ENCODE assay signal across 8 mouse cellular contexts in the genomic region with DNA sequence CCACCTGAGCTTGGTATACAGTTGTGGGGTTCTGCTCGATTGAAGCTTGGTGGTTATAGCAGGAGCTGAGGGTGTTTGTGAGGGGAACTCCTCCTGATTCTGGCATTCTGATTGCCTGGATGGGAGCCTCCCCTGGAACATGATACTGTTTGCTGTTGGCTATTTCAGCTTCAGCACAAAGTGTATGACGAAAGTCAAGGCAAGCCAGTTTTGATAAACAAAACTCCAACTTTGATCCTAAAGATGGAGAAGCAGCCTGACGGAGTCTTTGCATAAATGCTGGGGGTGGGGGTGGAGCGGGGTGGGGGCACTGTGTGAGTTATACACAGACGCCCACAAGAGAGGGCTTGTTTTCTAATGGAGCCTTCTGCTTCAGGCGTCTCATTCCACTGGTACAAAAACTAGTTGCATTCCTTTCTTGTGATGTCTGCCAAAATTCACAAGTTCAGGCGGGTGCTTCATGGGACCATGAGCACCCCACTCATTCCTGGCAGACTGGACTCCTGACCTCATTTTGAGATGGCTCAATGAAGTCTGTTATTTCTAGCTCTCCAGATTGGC. TPM values are rescaled to one million over a fixed set of nuclear protein-coding genes. Genes with fewer than 3 reads are reported as not detected.
DNase-seq lines count a peak whose midpoint lies in the region; ATAC-seq and TF ChIP-seq lines count a peak whose summit lies in the region.

No protein-coding gene starts in this region.

- ATAC-seq in hindbrain, postnatal 0 days, result peak; percentile 43; the same call in 1 of the 2 replicates
- ATAC-seq in heart, embryonic 13.5 days (ENCODE audit: extremely low read depth, insufficient number of reproducible peaks, low FRiP score, low TSS enrichment), result no peak
- ATAC-seq in limb, embryonic 15.5 days (ENCODE audit: insufficient number of reproducible peaks, low FRiP score, low TSS enrichment, low read depth), result peak; percentile 55; the same call in 1 of the 2 replicates

- no peak overlapping the region for H3K9ac ChIP-seq in hindbrain, postnatal 0 days (replicated peaks; ENCODE audit: low read length)
- H3K9ac ChIP-seq in heart, embryonic 13.5 days, result 0 out of 2 replicates have a peak overlapping the region, but pooled peaks have one; percentile 28
- H3K9ac ChIP-seq in limb, embryonic 15.5 days, result no peak overlapping the region

- H3K4me3 ChIP-seq in hindbrain, postnatal 0 days (ENCODE audit: low read length), result no peak overlapping the region
- H3K4me3 ChIP-seq in hindbrain, embryonic 10.5 days, result no peak overlapping the region
- H3K4me3 ChIP-seq in brown adipose tissue, adult 24 weeks (ENCODE audit: insufficient read depth, low read depth, low read length), result no peak overlapping the region
- H3K4me3 ChIP-seq in heart, embryonic 13.5 days, result no peak overlapping the region
- no peak overlapping the region for H3K4me3 ChIP-seq in limb, embryonic 15.5 days

- H3K4me1 ChIP-seq in hindbrain, postnatal 0 days (ENCODE audit: insufficient read depth, low read length), result no peaks in the 10 kb centered on the region
- 0 out of 2 replicates have a peak, but pooled peaks cover 3% of the 10 kb centered on the region for H3K4me1 ChIP-seq in hindbrain, embryonic 10.5 days (replicated peaks)
- H3K4me1 ChIP-seq in brown adipose tissue, adult 24 weeks (ENCODE audit: control insufficient read depth, insufficient read depth, insufficient read length, low read length), result no peaks in the 10 kb centered on the region; the same call in 1 of the 2 replicates
- peaks cover 33% of the 10 kb centered on the region for H3K4me1 ChIP-seq in heart, embryonic 13.5 days
- H3K4me1 ChIP-seq in limb, embryonic 15.5 days, result peaks cover 12% of the 10 kb centered on the region

- H3K27me3 ChIP-seq in hindbrain, postnatal 0 days (ENCODE audit: insufficient read depth, low read length), result no peaks in the 10 kb centered on the region
- no peaks in the 10 kb centered on the region for H3K27me3 ChIP-seq in hindbrain, embryonic 10.5 days (ENCODE audit: insufficient read depth, poor library complexity, severe bottlenecking)
- no peaks in the 10 kb centered on the region for H3K27me3 ChIP-seq in heart, embryonic 13.5 days (replicated peaks)
- H3K27me3 ChIP-seq in limb, embryonic 15.5 days, result no peaks in the 10 kb centered on the region

- no peak overlapping the region for H3K4me2 ChIP-seq in hindbrain, postnatal 0 days (ENCODE audit: low read depth, low read length)
- H3K4me2 ChIP-seq in heart, embryonic 13.5 days, result peak overlapping the region; percentile 39
- 0 out of 2 replicates have a peak overlapping the region, but pooled peaks have one; percentile 10 for H3K4me2 ChIP-seq in limb, embryonic 15.5 days

- H3K36me3 ChIP-seq in hindbrain, postnatal 0 days (ENCODE audit: insufficient read depth, low read length), result no peaks in the 10 kb centered on the region
- no peaks in the 10 kb centered on the region for H3K36me3 ChIP-seq in hindbrain, embryonic 10.5 days
- H3K36me3 ChIP-seq in heart, embryonic 13.5 days, result no peaks in the 10 kb centered on the region
- H3K36me3 ChIP-seq in limb, embryonic 15.5 days, result no peaks in the 10 kb centered on the region

- WGBS in hindbrain, postnatal 0 days, result 54% methylated on average over 7 of the region's 7 CpGs
- WGBS in hindbrain, embryonic 10.5 days, result 67% methylated on average over 7 of the region's 7 CpGs
- WGBS in heart, embryonic 13.5 days, result 35% methylated on average over 7 of the region's 7 CpGs
- 21% methylated on average over 7 of the region's 7 CpGs for WGBS in limb, embryonic 15.5 days

- H3K27ac ChIP-seq in hindbrain, postnatal 0 days, result no peak overlapping the region
- H3K27ac ChIP-seq in hindbrain, embryonic 10.5 days, result no peak overlapping the region
- H3K27ac ChIP-seq in brown adipose tissue, adult 24 weeks (replicated peaks; ENCODE audit: low read depth, low read length), result peak overlapping the region; percentile 37
- peak overlapping the region; percentile 74 for H3K27ac ChIP-seq in heart, embryonic 13.5 days (replicated peaks)
- H3K27ac ChIP-seq in limb, embryonic 15.5 days, result peak overlapping the region; percentile 67

- peak; percentile 28 for DNase-seq in hindbrain, postnatal 0 days (ENCODE audit: low spot score)
- no peak for DNase-seq in hindbrain, embryonic 10.5 days (ENCODE audit: low spot score)
- no peak for DNase-seq in cerebellum, adult 8-10 months
- DNase-seq in layer of hippocampus, postnatal 36 days, result no peak
- DNase-seq in thymus, postnatal 25 days, result no peak

- no peaks in the 10 kb centered on the region for H3K9me3 ChIP-seq in hindbrain, postnatal 0 days (ENCODE audit: low read length)
- no peaks in the 10 kb centered on the region for H3K9me3 ChIP-seq in hindbrain, embryonic 10.5 days
- no peaks in the 10 kb centered on the region for H3K9me3 ChIP-seq in heart, embryonic 13.5 days
- no peaks in the 10 kb centered on the region for H3K9me3 ChIP-seq in limb, embryonic 15.5 days

- TF ChIP-seq CTCF in hindbrain, postnatal 0 days (IDR thresholded peaks at IDR 0.05; ENCODE audit: low read depth), result no peak

RNA-seq across cellular contexts. Expression of a gene that starts 30.2 kb away (rescaled TPM):
- total RNA-seq in hindbrain, postnatal 0 days (2014; rRNA removed), result 103 and 116 TPM in 2 replicates
- 203 and 219 TPM in 2 replicates for polyA plus RNA-seq in hindbrain, postnatal 0 days (2015; fragmentation: Nextera tagmentation; extraction: Ambion mirVana)
- 135 and 146 TPM in 2 replicates for polyA plus RNA-seq in hindbrain, embryonic 10.5 days (2016; fragmentation: Nextera tagmentation; extraction: Ambion mirVana)
- polyA plus RNA-seq in brown adipose tissue, adult 24 weeks (2012; ENCODE audit: insufficient read depth, insufficient read length, missing spikeins), result 155 and 172 TPM in 2 replicates
- polyA plus RNA-seq in heart, embryonic 13.5 days (2015; fragmentation: Nextera tagmentation; extraction: Ambion mirVana), result 257 and 294 TPM in 2 replicates
- polyA plus RNA-seq in limb, embryonic 15.5 days (2015; fragmentation: Nextera tagmentation; extraction: Ambion mirVana), result 242 and 254 TPM in 2 replicates
- 100 to 1,000 TPM; 108 to 112 TPM for total RNA-seq in layer of hippocampus, postnatal 36 days (2021)

RNA-seq across cellular contexts. Expression of a gene that starts 31.2 kb away (rescaled TPM):
- 31.2 and 32.6 TPM in 2 replicates for total RNA-seq in hindbrain, postnatal 0 days (2014; rRNA removed)
- polyA plus RNA-seq in hindbrain, postnatal 0 days (2015; fragmentation: Nextera tagmentation; extraction: Ambion mirVana), result 19.2 TPM in 2 replicates
- polyA plus RNA-seq in hindbrain, embryonic 10.5 days (2016; fragmentation: Nextera tagmentation; extraction: Ambion mirVana), result 10.6 TPM in 2 replicates
- polyA plus RNA-seq in brown adipose tissue, adult 24 weeks (2012; ENCODE audit: insufficient read depth, insufficient read length, missing spikeins), result 3.3 and 4.5 TPM in 2 replicates
- 5.1 and 5.3 TPM in 2 replicates for polyA plus RNA-seq in heart, embryonic 13.5 days (2015; fragmentation: Nextera tagmentation; extraction: Ambion mirVana)
- 13.7 and 16.8 TPM in 2 replicates for polyA plus RNA-seq in limb, embryonic 15.5 days (2015; fragmentation: Nextera tagmentation; extraction: Ambion mirVana)
- 10 to 100 TPM in 1 of 2 experiments, 1 to 10 TPM in 1; 9.7 to 12.6 TPM for total RNA-seq in layer of hippocampus, postnatal 36 days (2021)

Comparison
In these comparisons a context has a peak if more than half of its experiments do, and no peak if none do; other contexts are left out.
1. H3K27ac ChIP-seq: peak in brown adipose tissue, adult 24 weeks (single experiment), heart, embryonic 13.5 days (single experiment) and limb, embryonic 15.5 days (single experiment); none in hindbrain, postnatal 0 days (single experiment) and hindbrain, embryonic 10.5 days (single experiment).